Mouse (Mus musculus): ENCODE data around the gene Matk. TPM values are rescaled to one million over a fixed set of nuclear protein-coding genes. Genes with fewer than 3 reads are reported as not detected.

The Matk gene
- total RNA-seq, 1 experiment from 2014 or later, result 0.82 TPM

GRCm38 (mm10) chr10:81304597-81305238 is 52.0 kb downstream of the Matk start:
- peak; percentile 53 for DNase-seq

- DNase-seq, result no peak
Measured at GRCm38 (mm10) chr10:81305663-81306062, 52.9 kb downstream of the Matk start.

- no peak for DNase-seq
Measured at GRCm38 (mm10) chr10:81306173-81306668, 53.5 kb downstream of the Matk start.

- DNase-seq, result no peak
Measured at GRCm38 (mm10) chr10:81306837-81307682, 54.3 kb downstream of the Matk start.

- no peak for DNase-seq
Measured at GRCm38 (mm10) chr10:81309571-81309970, 56.8 kb downstream of the Matk start.

Small RNA genes lying within 50 kb of the gene (microRNA-seq; reads per million reads assigned to microRNA genes)
- gene Mir3057, result 6.4 to 7.2 reads per million in 2 experiments

Other genes starting within 250 kb of the Matk start
- gene Gng7, start 238.0 kb upstream of the Matk start, total RNA-seq (2021), result 4.5 and 7.8 TPM in 2 replicates
- 1.9 and 2.9 TPM in 2 replicates for gene Diras1, start 227.3 kb upstream of the Matk start, total RNA-seq (2021)
- 45.1 and 80.7 TPM in 2 replicates for gene Slc39a3, start 215.5 kb upstream of the Matk start, total RNA-seq (2021)
- gene Sgta, start 192.8 kb upstream of the Matk start, total RNA-seq (2021), result 198 and 223 TPM in 2 replicates
- 54.3 and 80.2 TPM in 2 replicates for gene Thop1, start 182.9 kb upstream of the Matk start, total RNA-seq (2021)
- 1.6 and 2.7 TPM in 2 replicates for gene Creb3l3, start 154.1 kb upstream of the Matk start, total RNA-seq (2021)
- 182 and 184 TPM in 2 replicates for gene Map2k2, start 147.0 kb upstream of the Matk start, total RNA-seq (2021)
- gene Zbtb7a, start 117.7 kb upstream of the Matk start, total RNA-seq (2021), result 72.8 and 96.8 TPM in 2 replicates
- gene Pias4, start 85.0 kb upstream of the Matk start, total RNA-seq (2021), result 33.1 and 36.9 TPM in 2 replicates
- 1,495 and 1,572 TPM in 2 replicates for gene Eef2, start 76.3 kb upstream of the Matk start, total RNA-seq (2021)
- gene Dapk3, start 69.9 kb upstream of the Matk start, total RNA-seq (2021), result 70.8 and 76.5 TPM in 2 replicates
- not detected in 2 replicates for gene 4930442H23Rik, start 69.1 kb upstream of the Matk start, total RNA-seq (2021)
- gene Nmrk2, start 50.9 kb upstream of the Matk start, total RNA-seq (2021), result not detected in 2 replicates
- gene Atcay, start 22.1 kb upstream of the Matk start, total RNA-seq (2021), result 1.0 and 2.8 TPM in 2 replicates
- 14.0 and 22.3 TPM in 2 replicates for gene Zfr2, start 19.8 kb upstream of the Matk start, total RNA-seq (2021)
- gene Mrpl54, start 14.0 kb downstream of the Matk start, total RNA-seq (2021), result 116 and 128 TPM in 2 replicates
- gene Apba3, start 14.0 kb downstream of the Matk start, total RNA-seq (2021), result 70.4 and 110 TPM in 2 replicates
- 0.18 TPM in 1 of 2 replicates, not detected in the other for gene Tjp3, start 38.6 kb downstream of the Matk start, total RNA-seq (2021)
- 44.6 and 51.8 TPM in 2 replicates for gene Pip5k1c, start 40.0 kb downstream of the Matk start, total RNA-seq (2021)
- gene Cactin, start 68.2 kb downstream of the Matk start, total RNA-seq (2021), result 44.0 and 45.7 TPM in 2 replicates
- 65.7 and 69.5 TPM in 2 replicates for gene Tbxa2r, start 75.8 kb downstream of the Matk start, total RNA-seq (2021)
- 4.5 and 4.7 TPM in 2 replicates for gene Gipc3, start 90.3 kb downstream of the Matk start, total RNA-seq (2021)
- 102 and 111 TPM in 2 replicates for gene Hmg20b, start 97.5 kb downstream of the Matk start, total RNA-seq (2021)
- 14.3 and 21.6 TPM in 2 replicates for gene Mfsd12, start 104.6 kb downstream of the Matk start, total RNA-seq (2021)
- 1.4 and 2.4 TPM in 2 replicates for gene 4930404N11Rik, start 112.9 kb downstream of the Matk start, total RNA-seq (2021)
- gene Fzr1, start 125.6 kb downstream of the Matk start, total RNA-seq (2021), result 49.3 and 51.6 TPM in 2 replicates
- gene Dohh, start 131.5 kb downstream of the Matk start, total RNA-seq (2021), result 48.4 and 52.7 TPM in 2 replicates
- 1.7 TPM in 2 replicates for gene Gm48551, start 131.5 kb downstream of the Matk start, total RNA-seq (2021)
- gene Gm48552, start 136.1 kb downstream of the Matk start, total RNA-seq (2021), result 1.5 TPM in 1 of 2 replicates, not detected in the other
- gene Smim24, start 140.1 kb downstream of the Matk start, total RNA-seq (2021), result 1.4 TPM in 1 of 2 replicates, not detected in the other
- gene Nfic, start 202.7 kb downstream of the Matk start, total RNA-seq (2021), result 100 and 129 TPM in 2 replicates
- 0.43 and 1.2 TPM in 2 replicates for gene Celf5, start 229.8 kb downstream of the Matk start, total RNA-seq (2021)
- 120 and 128 TPM in 2 replicates for gene Ncln, start 243.5 kb downstream of the Matk start, total RNA-seq (2021)
- gene S1pr4, start 247.2 kb downstream of the Matk start, total RNA-seq (2021), result 0.85 and 1.4 TPM in 2 replicates

Data from adrenal gland, postnatal 25 days (tissue).